Mouse (Mus musculus) mesoderm, embryonic 11.5 days (tissue): ENCODE data around the gene Ddr1.
"Not testable (repeated sequence)": the region's sequence is repeated elsewhere in the genome, so short reads cannot be mapped to it uniquely, and the experiment has no call there.

Experiments used
- DNase-seq: peaks from one replicate; pipeline ENCODE4 v3.0.0-alpha.2; 2012; ENCODE audit warnings: low read depth, low spot score

The Ddr1 gene

GRCm38 (mm10) chr17:35704621-35705464 lies at the start of gene Ddr1:
TSS of gene Ddr1 (minus strand) at chr17:35704621.
- DNase-seq, result peak; percentile 84

GRCm38 (mm10) chr17:35753668-35754067 lies 49.2 kb upstream of the Ddr1 start:
- no peak for DNase-seq

GRCm38 (mm10) chr17:35752221-35752811 lies 47.9 kb upstream of the Ddr1 start:
- no peak for DNase-seq

- no peak for DNase-seq
Measured at GRCm38 (mm10) chr17:35749685-35750084, 45.3 kb upstream of the Ddr1 start.

GRCm38 (mm10) chr17:35744361-35744760 lies 39.9 kb upstream of the Ddr1 start:
- DNase-seq, result no peak

- DNase-seq, result no peak
Measured at GRCm38 (mm10) chr17:35742948-35743347, 38.5 kb upstream of the Ddr1 start.

GRCm38 (mm10) chr17:35741589-35742226 lies 37.3 kb upstream of the Ddr1 start:
- no peak for DNase-seq

GRCm38 (mm10) chr17:35740276-35740880 lies 36.0 kb upstream of the Ddr1 start:
- DNase-seq, result no peak

GRCm38 (mm10) chr17:35739675-35740074 lies 35.3 kb upstream of the Ddr1 start:
- peak; percentile 91 for DNase-seq

- peak; percentile 90 for DNase-seq
Measured at GRCm38 (mm10) chr17:35737743-35738142, 33.3 kb upstream of the Ddr1 start.

- peak; percentile 67 for DNase-seq
Measured at GRCm38 (mm10) chr17:35736280-35736960, 32.0 kb upstream of the Ddr1 start.

GRCm38 (mm10) chr17:35734478-35734877 lies 30.1 kb upstream of the Ddr1 start:
- no peak for DNase-seq

GRCm38 (mm10) chr17:35733398-35733797 lies 29.0 kb upstream of the Ddr1 start:
- no peak for DNase-seq

GRCm38 (mm10) chr17:35731431-35732145 lies 27.2 kb upstream of the Ddr1 start:
- no peak for DNase-seq

GRCm38 (mm10) chr17:35730112-35730511 lies 25.7 kb upstream of the Ddr1 start:
- DNase-seq, result not testable (repeated sequence)

GRCm38 (mm10) chr17:35728821-35729220 lies 24.4 kb upstream of the Ddr1 start:
- DNase-seq, result no peak

GRCm38 (mm10) chr17:35727471-35728205 lies 23.2 kb upstream of the Ddr1 start:
- no peak for DNase-seq

GRCm38 (mm10) chr17:35727028-35727427 lies 22.6 kb upstream of the Ddr1 start:
- DNase-seq, result no peak

- peak; percentile 87 for DNase-seq
Measured at GRCm38 (mm10) chr17:35725286-35726232, 21.1 kb upstream of the Ddr1 start.
